Mouse (Mus musculus): Measurements from ENCODE around the gene Aoah. TPM values are rescaled to one million over a fixed set of nuclear protein-coding genes. Genes with fewer than 3 reads are reported as not detected.

Aoah gene
- total and polyA plus RNA-seq, 3 experiments, result 0.17 TPM; not detected in 2

DNA sequence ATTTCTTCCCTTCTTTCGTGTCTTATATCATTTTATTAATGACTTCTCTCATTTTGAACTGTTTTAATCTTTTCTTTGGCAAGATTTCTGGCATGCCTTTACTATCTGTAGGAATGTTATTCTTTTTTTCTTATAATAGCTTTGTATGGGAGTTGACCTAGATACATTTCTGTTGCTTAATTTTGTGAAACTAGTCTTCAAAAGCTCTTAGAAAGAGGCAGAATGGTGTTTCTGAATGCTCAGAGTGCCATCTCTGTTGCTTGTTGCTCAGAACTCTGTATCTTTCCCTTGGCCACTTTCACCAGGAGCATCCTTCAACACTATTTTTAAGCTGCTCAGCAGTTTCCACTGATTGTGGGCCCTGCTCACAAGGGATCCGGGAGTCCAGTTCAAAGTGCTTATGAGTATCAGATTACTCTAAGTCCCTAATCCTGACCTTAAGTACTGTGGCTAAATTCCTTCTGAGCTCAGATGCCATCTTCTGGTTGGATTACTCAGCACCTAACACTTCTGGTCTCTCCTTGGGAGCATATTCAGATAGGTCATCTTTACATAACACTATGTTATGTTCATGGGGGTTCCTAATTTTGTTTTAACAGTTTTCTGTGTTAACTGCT is 26.9 kb downstream of the Aoah start:
- Histone ChIP-seq H3K36me3 (replicated peaks in 1 of 2; ENCODE audit: control insufficient read depth in 1 of 2, insufficient read depth in 1 of 2, low read length in 1 of 2) (no peaks in the 10 kb centered on the region), H3K4me1 (ENCODE audit: control insufficient read depth in 1 of 2, insufficient read depth in 2 of 2) (no peaks in the 10 kb centered on the region), H3K79me2 (replicated peaks; ENCODE audit: control insufficient read depth, extremely low read depth, insufficient read depth, poor library complexity, severe bottlenecking) (no peaks in the 10 kb centered on the region), H3K27me3 (replicated peaks) (no peaks in the 10 kb centered on the region), H3K4me3 (replicated peaks in 1 of 3; ENCODE audit: low read depth in 2 of 3, low read length in 2 of 3, poor library complexity in 1 of 3) (no peak overlapping the region), H3K9me3 (replicated peaks; ENCODE audit: low read length) (no peaks in the 10 kb centered on the region), H3K9ac (ENCODE audit: insufficient read depth, low read depth) (no peak overlapping the region), H3K27ac (ENCODE audit: insufficient read depth, low read depth) (no peak overlapping the region), H3K4me2 (ENCODE audit: insufficient read depth, low read depth, poor library complexity, severe bottlenecking) (no peak overlapping the region)
- DNase-seq (ENCODE audit: extremely low read depth), result no peak
- dilution Hi-C loops (cut with MboI; ENCODE audit: extremely low pct_ligation_motif_present, extremely low pct_unique_long_range_greater_than_20kb, low sequenced_read_pairs), result no loop called here
- TF ChIP-seq ELF1 (IDR thresholded peaks at IDR 0.05; ENCODE audit: low read depth, low read length) (no peak), MYC (IDR thresholded peaks at IDR 0.05; ENCODE audit: low read depth, low read length) (no peak), RCOR1 (conservative IDR thresholded peaks at IDR 0.05; ENCODE audit: low read depth, low read length) (no peak), ETS1 (conservative IDR thresholded peaks at IDR 0.05; ENCODE audit: low read depth, low read length) (no peak)
- in situ Hi-C loops (cut with MboI; ENCODE audit: low pct_ligation_motif_present, low pct_unique_long_range_greater_than_20kb, low sequenced_read_pairs), result no loop called here

DNA sequence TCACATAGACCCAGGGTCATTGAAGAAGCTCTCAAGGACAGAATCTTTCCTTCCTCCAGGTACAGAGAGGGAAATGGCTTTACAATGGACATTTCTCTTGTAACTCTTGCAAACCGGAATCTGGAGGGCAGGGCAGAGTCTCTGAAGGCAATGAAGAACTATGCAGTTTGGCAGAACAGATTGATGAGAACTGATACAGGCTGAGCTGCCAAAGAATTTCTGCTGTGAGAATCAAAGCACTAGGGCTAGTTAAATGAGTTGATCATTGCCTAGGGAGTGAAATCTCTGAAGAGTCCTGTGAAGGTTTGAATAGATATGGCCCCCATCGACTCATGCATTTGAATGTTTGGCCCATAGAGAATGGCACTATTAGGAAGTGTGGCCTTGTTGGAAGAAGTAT is 34.8 kb downstream of the Aoah start:
- Histone ChIP-seq H3K27me3 (replicated peaks) (no peaks in the 10 kb centered on the region), H3K4me2 (ENCODE audit: insufficient read depth, low read depth, poor library complexity, severe bottlenecking) (no peak overlapping the region), H3K9ac (ENCODE audit: insufficient read depth, low read depth) (no peak overlapping the region), H3K9me3 (replicated peaks; ENCODE audit: low read length) (no peaks in the 10 kb centered on the region), H3K79me2 (replicated peaks; ENCODE audit: control insufficient read depth, extremely low read depth, insufficient read depth, poor library complexity, severe bottlenecking) (no peaks in the 10 kb centered on the region), H3K27ac (ENCODE audit: insufficient read depth, low read depth) (no peak overlapping the region), H3K36me3 (replicated peaks in 1 of 2; ENCODE audit: control insufficient read depth in 1 of 2, insufficient read depth in 1 of 2, low read length in 1 of 2) (no peaks in the 10 kb centered on the region), H3K4me3 (replicated peaks in 1 of 3; ENCODE audit: low read depth in 2 of 3, low read length in 2 of 3, poor library complexity in 1 of 3) (no peak overlapping the region), H3K4me1 (ENCODE audit: control insufficient read depth in 1 of 2, insufficient read depth in 2 of 2) (no peaks in the 10 kb centered on the region)
- TF ChIP-seq SIN3A (IDR thresholded peaks at IDR 0.05; ENCODE audit: low read length), result no peak
- no peak for TF ChIP-seq RCOR1 (conservative IDR thresholded peaks at IDR 0.05; ENCODE audit: low read depth, low read length)
- TF ChIP-seq CHD1 (IDR thresholded peaks at IDR 0.05; ENCODE audit: low read depth, low read length), result no peak
- TF ChIP-seq MAX (IDR thresholded peaks at IDR 0.05; ENCODE audit: low read length), result no peak
- TF ChIP-seq HCFC1 (IDR thresholded peaks at IDR 0.05; ENCODE audit: low read depth, low read length), result no peak
- TF ChIP-seq UBTF (IDR thresholded peaks at IDR 0.05; ENCODE audit: low read depth, low read length), result no peak
- no peak for TF ChIP-seq SMC3 (IDR thresholded peaks at IDR 0.05; ENCODE audit: low read depth, low read length)
- no peak for TF ChIP-seq ZKSCAN1 (IDR thresholded peaks at IDR 0.05; ENCODE audit: borderline replicate concordance, low read depth, low read length)
- no peak for TF ChIP-seq NRF1 (IDR thresholded peaks at IDR 0.05; ENCODE audit: low read depth, low read length)
- no peak for TF ChIP-seq IRF4 (IDR thresholded peaks at IDR 0.05; ENCODE audit: low read depth, low read length)
- no peak for TF ChIP-seq JUN (IDR thresholded peaks at IDR 0.05; ENCODE audit: insufficient read depth, low read depth, low read length)
- TF ChIP-seq ETS1 (conservative IDR thresholded peaks at IDR 0.05; ENCODE audit: low read depth, low read length), result no peak
- TF ChIP-seq MYC (IDR thresholded peaks at IDR 0.05; ENCODE audit: low read depth, low read length), result no peak
- no peak for TF ChIP-seq KAT2A (IDR thresholded peaks at IDR 0.05; ENCODE audit: insufficient replicate concordance, low read length)
- DNase-seq (ENCODE audit: extremely low read depth), result no peak
- in situ Hi-C loops (cut with MboI; ENCODE audit: low pct_ligation_motif_present, low pct_unique_long_range_greater_than_20kb, low sequenced_read_pairs), result no loop called here
- dilution Hi-C loops (cut with MboI; ENCODE audit: extremely low pct_ligation_motif_present, extremely low pct_unique_long_range_greater_than_20kb, low sequenced_read_pairs), result no loop called here

All from CH12.LX (cell line).